Mouse (Mus musculus): ENCODE data around the gene Numa1. TPM values are rescaled to one million over a fixed set of nuclear protein-coding genes. Genes with fewer than 3 reads are reported as not detected.

Numa1 gene
- total RNA-seq, 2 experiments from 2014 or later = 83.1 to 156 TPM

GRCm38 (mm10) chr7:101935957-101936356, 2.0 kb downstream of the Numa1 start:
- no peak for ATAC-seq (replicated peaks; ENCODE audit: poor library complexity)

GRCm38 (mm10) chr7:101936996-101937395, 3.1 kb downstream of the Numa1 start:
- ATAC-seq (replicated peaks; ENCODE audit: poor library complexity) = no peak

- ATAC-seq (replicated peaks; ENCODE audit: poor library complexity) = no peak
Measured at GRCm38 (mm10) chr7:101937569-101937968, 3.7 kb downstream of the Numa1 start.

GRCm38 (mm10) chr7:101938348-101938747, 4.4 kb downstream of the Numa1 start:
- no peak for ATAC-seq (replicated peaks; ENCODE audit: poor library complexity)

GRCm38 (mm10) chr7:101939758-101940157, 5.8 kb downstream of the Numa1 start:
- ATAC-seq (replicated peaks; ENCODE audit: poor library complexity) = no peak

GRCm38 (mm10) chr7:101949008-101949407, 15.1 kb downstream of the Numa1 start:
- ATAC-seq (replicated peaks; ENCODE audit: poor library complexity) = peak; percentile 76

GRCm38 (mm10) chr7:101951648-101952047, 17.7 kb downstream of the Numa1 start:
- no peak for ATAC-seq (replicated peaks; ENCODE audit: poor library complexity)

- peak; percentile 72 for ATAC-seq (replicated peaks; ENCODE audit: poor library complexity)
Measured at GRCm38 (mm10) chr7:101952098-101952497, 18.2 kb downstream of the Numa1 start.

- ATAC-seq (replicated peaks; ENCODE audit: poor library complexity) = no peak
Measured at GRCm38 (mm10) chr7:101954163-101954562, 20.3 kb downstream of the Numa1 start.

- no peak for ATAC-seq (replicated peaks; ENCODE audit: poor library complexity)
Measured at GRCm38 (mm10) chr7:101955276-101955675, 21.4 kb downstream of the Numa1 start.

GRCm38 (mm10) chr7:101955862-101956261, 22.0 kb downstream of the Numa1 start:
- ATAC-seq (replicated peaks; ENCODE audit: poor library complexity) = no peak

GRCm38 (mm10) chr7:101956481-101956880, 22.6 kb downstream of the Numa1 start:
- peak; percentile 37; the same call in 1 of the 2 replicates for ATAC-seq (replicated peaks; ENCODE audit: poor library complexity)

- no peak for ATAC-seq (replicated peaks; ENCODE audit: poor library complexity)
Measured at GRCm38 (mm10) chr7:101956911-101957310, 23.0 kb downstream of the Numa1 start.

GRCm38 (mm10) chr7:101962829-101963228, 28.9 kb downstream of the Numa1 start:
- ATAC-seq (replicated peaks; ENCODE audit: poor library complexity) = no peak

GRCm38 (mm10) chr7:101963621-101964020, 29.7 kb downstream of the Numa1 start:
- peak; percentile 50; the same call in 1 of the 2 replicates for ATAC-seq (replicated peaks; ENCODE audit: poor library complexity)

- no peak for ATAC-seq (replicated peaks; ENCODE audit: poor library complexity)
Measured at GRCm38 (mm10) chr7:101964551-101964950, 30.6 kb downstream of the Numa1 start.

- ATAC-seq (replicated peaks; ENCODE audit: poor library complexity) = peak; percentile 49
Measured at GRCm38 (mm10) chr7:101965606-101966005, 31.7 kb downstream of the Numa1 start.

GRCm38 (mm10) chr7:101967256-101967655, 33.3 kb downstream of the Numa1 start:
- no peak for ATAC-seq (replicated peaks; ENCODE audit: poor library complexity)

- no peak for ATAC-seq (replicated peaks; ENCODE audit: poor library complexity)
Measured at GRCm38 (mm10) chr7:101968751-101969150, 34.8 kb downstream of the Numa1 start.

- peak; percentile 58 for ATAC-seq (replicated peaks; ENCODE audit: poor library complexity)
Measured at GRCm38 (mm10) chr7:101969694-101970428, 36.0 kb downstream of the Numa1 start.

- peak; percentile 21 for ATAC-seq (replicated peaks; ENCODE audit: poor library complexity)
Measured at GRCm38 (mm10) chr7:101970429-101970775, 36.5 kb downstream of the Numa1 start.

- peak; percentile 60 for ATAC-seq (replicated peaks; ENCODE audit: poor library complexity)
Measured at GRCm38 (mm10) chr7:101970821-101971461, 37.0 kb downstream of the Numa1 start.
